Mouse (Mus musculus) limb, embryonic 12.5 days (tissue): ENCODE data around the gene Crtap. TPM values are rescaled to one million over a fixed set of nuclear protein-coding genes. Genes with fewer than 3 reads are reported as not detected.
A peak's percentile ranks its signal among the peaks of the same experiment; 100 is the strongest.

ENCODE experiments used
- ATAC-seq: fragments of 200-750 bp; cut with Nextera tagmentation; 2 replicates; pipeline ENCODE4 v1.8.0; 2017; ENCODE audit warnings: low read depth, moderate TSS enrichment; ENCODE audit not compliant: insufficient number of reproducible peaks, insufficient read depth, low FRiP score, low TSS enrichment
- H3K27ac ChIP-seq: fragments of 300-500 bp; sonication (generic); 2 replicates; pipeline ENCODE4 v1.5.1; 2016; ENCODE audit warnings: mild to moderate bottlenecking, moderate library complexity
- H3K27me3 ChIP-seq: fragments of 300-500 bp; sonication (generic); 2 replicates; pipeline ENCODE4 v1.6.1; 2016; ENCODE audit warnings: mild to moderate bottlenecking, moderate library complexity
- H3K36me3 ChIP-seq: fragments of 300-500 bp; sonication (generic); 2 replicates; pipeline ENCODE4 v1.6.1; 2016; ENCODE audit warnings: mild to moderate bottlenecking, moderate library complexity
- H3K4me1 ChIP-seq: fragments of 300-500 bp; sonication (generic); replicated peaks from 2 replicates; pipeline ENCODE4 v1.6.1; 2016
- H3K4me2 ChIP-seq: fragments of 300-500 bp; sonication (generic); 2 replicates; pipeline ENCODE4 v1.6.1; 2016; ENCODE audit warnings: mild to moderate bottlenecking, moderate library complexity
- H3K4me3 ChIP-seq: fragments of 300-500 bp; sonication (generic); replicated peaks from 2 replicates; pipeline ENCODE4 v1.5.1; 2016; ENCODE audit warnings: mild to moderate bottlenecking
- H3K9ac ChIP-seq: fragments of 300-500 bp; sonication (generic); replicated peaks from 2 replicates; pipeline ENCODE4 v1.6.1; 2016; ENCODE audit warnings: mild to moderate bottlenecking, moderate library complexity
- H3K9me3 ChIP-seq: fragments of 300-500 bp; sonication (generic); 2 replicates; pipeline ENCODE4 v1.6.1; 2016; ENCODE audit warnings: mild to moderate bottlenecking, moderate library complexity
- WGBS: fragments of 180-500 bp; shearing (Covaris S2); methylation state at CpG from one replicate; pipeline ENCODE4 v1.1.7; 2016; 5-methylcytosine and 5-hydroxymethylcytosine counted together
- polyA plus RNA-seq: library from polyadenylated mRNA; unstranded; fragments of >200 nt; fragmentation: Nextera tagmentation; extraction: Ambion mirVana; gene quantifications from 2 replicates; pipeline ENCODE4 v1.2.1, GENCODE M21; 2016

Crtap gene
- polyA plus RNA-seq, 1 experiment from 2014 or later: 89.0 TPM

- Histone ChIP-seq H3K4me3 (no peak overlapping the region), H3K27ac (no peak overlapping the region), H3K9me3 (peaks cover 11% of the 10 kb centered on the region; the same call in 1 of the 2 replicates), H3K27me3 (no peaks in the 10 kb centered on the region), H3K9ac (no peak overlapping the region), H3K4me1 (no peaks in the 10 kb centered on the region), H3K4me2 (no peak overlapping the region), H3K36me3 (peaks cover 32% of the 10 kb centered on the region)
- ATAC-seq: peak; percentile 43; the same call in 1 of the 2 replicates
- WGBS: 22% methylated on average over 11 of the region's 11 CpGs
Observed at GRCm38 (mm10) chr9:114415701-114416100, 25.2 kb upstream of the Crtap start.

GRCm38 (mm10) chr9:114413866-114414265 lies 23.4 kb upstream of the Crtap start:
- H3K27ac ChIP-seq: no peak overlapping the region
- no peaks in the 10 kb centered on the region for H3K27me3 ChIP-seq
- 86% methylated on average over 12 of the region's 12 CpGs for WGBS
- H3K4me1 ChIP-seq: no peaks in the 10 kb centered on the region
- peaks cover 47% of the 10 kb centered on the region for H3K36me3 ChIP-seq
- no peak overlapping the region for H3K4me2 ChIP-seq
- H3K4me3 ChIP-seq: no peak overlapping the region
- peaks cover 11% of the 10 kb centered on the region; the same call in 1 of the 2 replicates for H3K9me3 ChIP-seq
- ATAC-seq: no peak
- H3K9ac ChIP-seq: no peak overlapping the region

GRCm38 (mm10) chr9:114412406-114412805 lies 21.9 kb upstream of the Crtap start:
- no peak overlapping the region for H3K4me2 ChIP-seq
- no peak for ATAC-seq
- no peak overlapping the region for H3K27ac ChIP-seq
- no peak overlapping the region for H3K9ac ChIP-seq
- H3K4me3 ChIP-seq: no peak overlapping the region
- H3K27me3 ChIP-seq: no peaks in the 10 kb centered on the region
- peaks cover 60% of the 10 kb centered on the region for H3K36me3 ChIP-seq
- H3K9me3 ChIP-seq: peaks cover 11% of the 10 kb centered on the region; the same call in 1 of the 2 replicates
- no peaks in the 10 kb centered on the region for H3K4me1 ChIP-seq
- 91% methylated on average over 9 of the region's 9 CpGs for WGBS

- Histone ChIP-seq H3K27me3 (no peaks in the 10 kb centered on the region), H3K9ac (no peak overlapping the region), H3K4me3 (no peak overlapping the region), H3K4me1 (no peaks in the 10 kb centered on the region), H3K4me2 (no peak overlapping the region), H3K27ac (no peak overlapping the region), H3K36me3 (peaks cover 65% of the 10 kb centered on the region), H3K9me3 (peaks cover 11% of the 10 kb centered on the region; the same call in 1 of the 2 replicates)
- 80% methylated on average over 5 of the region's 5 CpGs for WGBS
- ATAC-seq: no peak
Observed at GRCm38 (mm10) chr9:114411295-114411694, 20.8 kb upstream of the Crtap start.

GRCm38 (mm10) chr9:114410313-114410862 lies 19.9 kb upstream of the Crtap start:
- Histone ChIP-seq H3K36me3 (peaks cover 74% of the 10 kb centered on the region), H3K9ac (no peak overlapping the region), H3K27ac (no peak overlapping the region), H3K9me3 (peaks cover 11% of the 10 kb centered on the region; the same call in 1 of the 2 replicates), H3K4me1 (no peaks in the 10 kb centered on the region), H3K27me3 (no peaks in the 10 kb centered on the region), H3K4me3 (no peak overlapping the region), H3K4me2 (no peak overlapping the region)
- WGBS: 96% methylated on average over 11 of the region's 11 CpGs
- ATAC-seq: no peak

GRCm38 (mm10) chr9:114407676-114408075 lies 17.2 kb upstream of the Crtap start:
- H3K4me3 ChIP-seq: no peak overlapping the region
- ATAC-seq: no peak
- 92% methylated on average over 2 of the region's 2 CpGs for WGBS

GRCm38 (mm10) chr9:114401685-114402080 lies 11.2 kb upstream of the Crtap start:
- peaks cover 27% of the 10 kb centered on the region for H3K36me3 ChIP-seq

More at GRCm38 (mm10) chr9:114407676-114408075, 17.2 kb upstream of the Crtap start:
- H3K9ac ChIP-seq: no peak overlapping the region
- no peak overlapping the region for H3K4me2 ChIP-seq
- H3K36me3 ChIP-seq: peaks cover 79% of the 10 kb centered on the region
- no peak overlapping the region for H3K27ac ChIP-seq
- H3K4me1 ChIP-seq: no peaks in the 10 kb centered on the region
- H3K27me3 ChIP-seq: no peaks in the 10 kb centered on the region
- peaks cover 11% of the 10 kb centered on the region; the same call in 1 of the 2 replicates for H3K9me3 ChIP-seq

GRCm38 (mm10) chr9:114400949-114401684 lies 10.6 kb upstream of the Crtap start, which contains the start of the genes Glb1 and Tmppe:
Gene Glb1 (plus strand): TSS chr9:114401076.
Gene Tmppe (plus strand): TSS chr9:114401105.
- H3K9me3 ChIP-seq: no peaks in the 10 kb centered on the region
- WGBS: under 1% methylated on average over 73 of the region's 73 CpGs
- peak; percentile 98 for ATAC-seq
- H3K4me3 ChIP-seq: peak within 1 kb of the TSS; percentile 84
- peaks cover 22% of the 10 kb centered on the region for H3K36me3 ChIP-seq
- H3K27me3 ChIP-seq: no peaks in the 10 kb centered on the region
- H3K4me1 ChIP-seq: peaks cover 11% of the 10 kb centered on the region
- H3K9ac ChIP-seq: peak within 1 kb of the TSS; percentile 89
- peak within 1 kb of the TSS; percentile 94 for H3K27ac ChIP-seq
- H3K4me2 ChIP-seq: peak within 1 kb of the TSS; percentile 82

More at GRCm38 (mm10) chr9:114401685-114402080, 11.2 kb upstream of the Crtap start:
- no peaks in the 10 kb centered on the region for H3K27me3 ChIP-seq
- H3K9me3 ChIP-seq: no peaks in the 10 kb centered on the region
- peak overlapping the region; percentile 94 for H3K27ac ChIP-seq
- WGBS: 5% methylated on average over 16 of the region's 16 CpGs
- peaks cover 11% of the 10 kb centered on the region for H3K4me1 ChIP-seq
- peak overlapping the region; percentile 89 for H3K9ac ChIP-seq
- peak overlapping the region; percentile 84 for H3K4me3 ChIP-seq
- ATAC-seq: 0 out of 2 replicates have a peak, but pooled peaks have one; percentile 4
- H3K4me2 ChIP-seq: peak overlapping the region; percentile 82

GRCm38 (mm10) chr9:114400588-114400948 lies 10.1 kb upstream of the Crtap start:
- Histone ChIP-seq H3K9me3 (no peaks in the 10 kb centered on the region), H3K27ac (peak overlapping the region; percentile 94), H3K4me3 (peak overlapping the region; percentile 84), H3K4me2 (peak overlapping the region; percentile 82), H3K4me1 (peaks cover 11% of the 10 kb centered on the region), H3K36me3 (peaks cover 16% of the 10 kb centered on the region), H3K9ac (peak overlapping the region; percentile 89), H3K27me3 (no peaks in the 10 kb centered on the region)
- WGBS: 21% methylated on average over 5 of the region's 5 CpGs
- no peak; the same call in 1 of the 2 replicates for ATAC-seq

GRCm38 (mm10) chr9:114399680-114400079 lies 9.2 kb upstream of the Crtap start:
- Histone ChIP-seq H3K9ac (no peak overlapping the region), H3K4me1 (peaks cover 11% of the 10 kb centered on the region), H3K9me3 (no peaks in the 10 kb centered on the region), H3K27me3 (no peaks in the 10 kb centered on the region), H3K4me2 (no peak overlapping the region), H3K36me3 (peaks cover 7% of the 10 kb centered on the region), H3K27ac (no peak overlapping the region), H3K4me3 (no peak overlapping the region)
- no peak for ATAC-seq
- WGBS: 93% methylated on average over 12 of the region's 12 CpGs

- Histone ChIP-seq H3K27me3 (no peaks in the 10 kb centered on the region), H3K9ac (no peak overlapping the region), H3K36me3 (no peaks in the 10 kb centered on the region), H3K4me2 (no peak overlapping the region), H3K4me3 (no peak overlapping the region), H3K27ac (no peak overlapping the region), H3K9me3 (no peaks in the 10 kb centered on the region), H3K4me1 (peaks cover 3% of the 10 kb centered on the region; the same call in 1 of the 2 replicates)
- whole genome bisulfite sequencing: 80% methylated on average over 4 of the region's 4 CpGs
- no peak for ATAC-seq
Observed at GRCm38 (mm10) chr9:114395258-114395657, 4.8 kb upstream of the Crtap start.
